Mouse (Mus musculus) 3134 (cell line): ENCODE measurements at regions not wholly inside any gene's neighbourhood (a gene's known extent, or its start where the extent isn't known, plus 50 kb on each side); places are given as distances from the start of the nearest gene placed in this dataset.

Source experiments
- DNase-seq: peaks from one replicate; pipeline ENCODE4 v3.0.0-alpha.2; 2011; ENCODE audit warnings: low spot score; ENCODE audit not compliant: insufficient read length; ENCODE audit errors: extremely low read depth

DNA sequence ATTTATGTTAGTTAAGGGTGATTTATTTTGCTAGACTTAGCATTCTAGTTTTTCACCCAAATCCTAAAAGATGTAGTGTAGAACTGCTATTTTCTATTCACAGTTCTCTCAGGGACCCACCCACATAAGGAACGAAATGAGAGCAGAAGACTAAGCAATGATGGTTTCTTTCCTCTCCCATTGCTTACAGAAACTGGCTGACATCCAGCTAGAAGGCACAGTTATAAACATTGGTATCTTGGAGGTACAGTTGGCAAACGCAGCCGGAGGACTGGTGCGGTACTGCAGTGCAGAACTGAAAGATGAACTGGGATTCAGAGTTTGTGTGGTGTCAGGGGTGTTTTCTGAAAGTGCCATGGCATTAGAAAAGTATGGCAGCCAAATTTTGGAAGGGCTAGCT is 132.1 kb upstream of the Lyplal1 start:
- DNase-seq: no peak

DNA sequence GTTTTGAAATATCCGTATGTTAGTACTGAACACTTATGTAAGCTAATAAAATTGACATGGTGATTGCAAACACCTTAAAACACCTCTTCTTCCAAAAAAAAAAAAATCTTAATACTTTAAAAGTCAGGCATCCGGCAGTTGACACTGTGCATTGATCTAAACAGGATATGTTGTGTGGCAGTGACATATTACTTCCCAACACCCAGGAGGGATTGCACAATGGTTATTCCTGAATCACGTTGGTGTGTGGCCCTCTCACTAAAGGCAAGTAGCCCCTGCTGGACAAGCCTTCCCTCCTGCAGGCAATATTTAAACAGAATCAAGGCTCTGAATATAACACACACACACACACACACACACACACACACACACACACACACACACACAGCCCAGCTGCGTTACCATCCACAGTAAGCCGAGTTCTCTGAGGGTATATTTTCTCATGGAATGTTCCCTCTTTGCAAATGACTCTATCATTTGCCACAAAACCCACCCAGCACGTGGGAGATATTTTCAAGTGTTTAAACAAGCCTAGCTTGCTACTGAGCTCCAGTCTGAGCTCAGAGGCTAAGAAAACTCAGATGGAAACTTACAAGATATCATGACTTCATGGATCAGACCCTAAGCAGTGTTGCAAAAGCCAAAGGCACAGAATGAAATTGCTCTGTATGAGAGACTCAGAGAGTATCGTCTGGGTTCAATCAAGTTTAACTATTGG is 128.8 kb upstream of the Lyplal1 start:
- DNase-seq: no peak

DNA sequence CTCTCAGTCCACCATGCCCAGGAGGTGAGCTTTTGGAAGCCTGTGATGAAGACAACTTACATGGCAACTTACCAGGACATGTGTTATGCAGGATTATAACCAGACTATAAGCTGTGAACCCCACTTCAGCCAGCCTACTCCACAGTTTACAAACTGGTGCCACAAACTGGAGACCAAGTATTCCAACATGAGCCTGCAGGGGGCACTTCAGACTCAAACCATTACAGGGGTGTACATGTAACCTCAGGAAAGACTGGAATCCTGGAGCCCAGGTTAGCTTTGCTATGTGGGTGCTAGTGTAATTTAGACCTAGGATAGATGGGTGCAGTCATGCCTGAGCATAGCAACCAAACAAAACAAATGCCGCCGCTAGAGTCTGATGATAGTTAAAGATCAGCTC is 124.0 kb upstream of the Lyplal1 start:
- DNase-seq: no peak

DNA sequence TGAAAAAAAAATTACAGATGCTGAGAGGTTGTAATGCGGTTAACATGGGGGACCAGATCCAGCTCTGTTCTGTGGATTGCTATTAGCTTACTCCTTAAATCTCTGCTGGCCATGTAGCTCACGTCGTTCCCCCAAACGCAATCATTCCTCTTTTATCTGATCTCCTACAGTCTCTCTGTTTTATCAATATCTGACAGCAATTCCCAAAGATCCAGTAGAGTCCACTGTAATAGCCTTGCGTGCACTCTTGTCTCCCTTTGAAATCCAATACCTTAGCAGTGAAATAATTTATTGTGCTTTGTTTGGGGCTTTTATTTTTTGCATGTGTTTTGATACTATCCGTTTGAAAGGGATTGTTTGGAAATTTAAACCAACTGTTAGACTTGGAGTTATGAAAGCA is 120.4 kb upstream of the Lyplal1 start:
- no peak for DNase-seq

DNA sequence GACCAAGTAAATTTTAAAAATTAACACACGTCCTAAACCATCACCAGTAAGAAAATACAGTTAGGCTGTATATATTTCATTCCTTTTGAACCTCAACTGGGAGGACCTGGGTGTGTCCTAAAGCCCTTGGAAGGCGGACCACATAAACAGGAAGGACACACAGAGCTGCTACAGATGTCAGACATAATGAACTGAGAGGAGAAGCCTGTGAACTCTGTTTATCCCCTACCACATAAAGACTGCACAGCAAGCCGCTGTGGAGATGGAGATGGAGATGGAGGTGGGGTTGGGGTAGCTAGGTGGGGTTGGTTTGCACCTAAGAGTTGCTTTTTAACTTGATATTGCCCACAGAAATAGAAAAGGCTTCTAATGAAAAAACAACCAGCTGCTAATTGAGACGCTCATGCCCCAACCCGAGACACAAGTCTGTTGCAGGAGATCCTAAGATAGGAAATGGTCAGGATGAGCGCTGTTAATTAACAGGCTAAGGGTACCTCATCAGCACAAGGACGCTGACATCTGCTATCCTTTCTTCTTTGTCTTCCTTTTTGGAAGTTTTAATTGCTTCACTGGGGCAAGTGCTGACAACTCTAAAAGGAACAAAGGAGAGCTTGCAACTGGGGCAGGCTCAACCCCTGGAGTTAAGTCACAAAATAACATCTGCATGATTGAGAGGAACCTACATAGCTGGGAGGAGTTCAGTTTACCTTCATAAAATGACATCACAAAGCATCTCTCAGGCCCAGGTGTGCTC is 119.3 kb upstream of the Lyplal1 start:
- no peak for DNase-seq

DNA sequence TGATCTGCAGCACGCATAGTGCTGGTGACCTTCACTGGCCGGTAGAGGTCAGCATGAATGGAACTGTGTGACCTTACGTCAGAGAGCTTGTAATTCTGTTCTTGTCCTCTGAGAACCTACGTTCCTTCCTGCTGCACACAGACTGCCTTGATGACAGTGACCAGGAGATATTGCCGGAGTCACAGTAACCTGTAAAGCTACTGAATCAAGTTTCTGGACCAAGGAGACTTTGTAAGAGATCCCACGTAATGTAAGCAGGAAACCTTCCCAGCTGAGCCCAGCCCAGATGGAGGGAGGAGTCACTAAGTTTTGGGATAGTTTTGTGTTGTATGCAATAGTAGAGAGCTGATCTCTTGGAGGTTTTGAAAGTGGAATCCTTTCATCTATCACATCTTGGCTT is 117.4 kb upstream of the Lyplal1 start:
- DNase-seq: no peak

DNA sequence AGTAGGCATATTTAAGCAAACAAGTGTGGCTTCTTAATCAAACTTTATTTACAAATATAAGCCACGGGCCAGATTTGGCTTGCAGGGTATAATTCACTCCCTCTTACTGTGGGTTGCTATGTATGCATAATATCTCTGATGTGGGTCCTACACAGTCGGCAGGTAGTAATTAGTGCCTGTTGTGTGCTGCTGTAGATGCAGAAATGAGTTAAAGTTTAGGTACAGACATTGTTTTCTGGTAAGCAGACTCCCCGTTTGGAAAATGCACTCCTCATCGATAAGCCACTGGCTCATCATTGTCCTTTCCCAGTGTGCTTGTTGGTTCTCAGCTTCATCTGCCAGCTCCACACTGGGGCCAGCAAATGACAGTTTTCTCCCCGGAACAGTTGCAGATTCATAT is 113.4 kb upstream of the Lyplal1 start:
- no peak for DNase-seq

DNA sequence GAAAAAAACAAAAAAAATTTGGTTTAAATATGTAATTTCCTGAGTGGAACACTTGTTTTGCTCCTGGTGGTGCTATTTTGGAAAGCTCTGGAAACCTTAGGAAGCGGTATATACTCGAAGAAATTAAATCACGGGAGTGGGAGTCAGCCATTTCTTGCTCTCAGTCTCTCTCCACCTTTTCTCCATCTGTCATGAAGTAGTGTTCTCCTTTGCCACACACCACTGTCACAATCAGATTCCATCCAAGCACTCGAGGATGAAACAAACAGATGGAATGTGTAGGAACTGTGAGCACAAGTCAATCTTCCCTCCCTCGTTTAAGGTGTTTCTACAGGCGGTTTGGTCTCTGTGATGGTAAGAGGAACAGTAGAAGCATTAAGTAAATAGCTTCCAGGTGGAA is 112.7 kb upstream of the Lyplal1 start:
- no peak for DNase-seq

DNA sequence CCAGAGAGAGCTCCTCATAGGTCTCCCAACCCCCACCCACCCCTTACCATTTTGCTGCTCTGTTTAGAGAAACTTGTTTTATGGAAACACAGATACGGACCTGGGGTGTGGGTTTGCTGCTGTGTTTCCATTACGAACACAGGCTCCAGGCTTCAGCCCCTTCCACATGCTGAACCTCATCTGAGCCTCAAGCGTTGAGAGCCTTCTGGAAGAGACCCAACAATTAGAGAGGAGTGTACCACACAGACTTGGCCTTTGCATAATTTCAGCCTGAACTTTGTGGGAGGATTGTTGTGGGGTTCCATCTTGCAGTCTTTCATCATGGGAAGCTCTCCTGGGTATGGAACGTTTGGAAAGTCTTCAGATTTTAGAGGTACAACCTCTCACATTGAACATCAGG is 111.3 kb upstream of the Lyplal1 start:
- no peak for DNase-seq

DNA sequence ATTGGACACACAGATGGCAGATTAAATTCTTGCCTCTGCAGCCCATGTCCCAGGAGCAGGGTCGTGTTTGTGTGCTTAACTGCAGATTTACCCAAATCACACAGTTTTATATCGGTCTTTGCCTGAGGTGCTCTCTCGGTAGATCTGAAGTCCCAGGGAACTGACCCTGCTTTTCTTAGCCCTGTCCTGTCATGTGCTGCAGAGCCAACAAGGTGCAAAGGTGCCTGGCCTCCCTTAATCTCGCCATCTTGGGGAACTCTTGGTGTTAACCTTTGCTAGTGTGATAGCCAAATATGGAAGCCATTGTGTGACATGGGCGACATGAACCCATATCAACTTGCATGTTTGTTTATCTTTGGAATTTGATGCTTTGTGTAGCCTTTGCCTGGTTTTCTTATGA is 107.1 kb upstream of the Lyplal1 start:
- DNase-seq: no peak

DNA sequence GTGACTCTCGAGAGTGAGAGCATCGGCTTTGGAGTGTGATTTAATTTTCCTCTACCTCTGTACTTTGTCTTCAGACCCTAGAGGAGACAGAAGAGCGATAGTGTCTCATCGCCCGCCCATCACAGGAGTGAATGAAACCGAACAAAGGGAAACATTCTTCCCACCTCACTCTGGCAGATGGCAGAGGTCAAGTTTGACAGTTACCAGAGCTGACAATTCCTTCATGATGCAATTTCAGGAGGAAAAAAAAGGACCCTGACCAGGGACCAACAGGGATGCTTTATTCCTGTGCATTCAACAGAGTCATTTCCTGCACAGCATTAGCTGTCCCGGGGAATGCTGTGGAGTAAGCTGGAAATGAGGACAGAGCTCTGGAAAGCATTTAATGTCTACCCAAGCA is 106.3 kb upstream of the Lyplal1 start:
- DNase-seq: no peak

DNA sequence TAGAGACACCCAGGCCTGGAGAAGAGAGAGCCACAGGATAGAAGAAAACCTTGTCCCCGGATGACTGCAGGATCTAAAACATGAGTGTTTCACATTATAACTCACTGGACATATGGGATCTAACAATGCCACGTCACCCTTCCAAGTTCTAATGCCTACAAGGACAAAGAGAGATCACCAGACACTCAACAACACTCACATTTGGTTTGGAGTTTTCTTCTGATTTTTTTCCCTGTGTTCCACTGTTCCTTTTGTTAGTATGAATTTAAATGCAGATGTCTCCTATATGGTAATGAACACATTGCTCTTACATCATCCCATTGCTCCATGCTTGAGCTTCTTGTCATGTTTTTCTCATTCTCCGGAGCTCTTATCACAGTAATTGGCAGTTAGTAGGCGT is 101.9 kb upstream of the Lyplal1 start:
- no peak for DNase-seq

DNA sequence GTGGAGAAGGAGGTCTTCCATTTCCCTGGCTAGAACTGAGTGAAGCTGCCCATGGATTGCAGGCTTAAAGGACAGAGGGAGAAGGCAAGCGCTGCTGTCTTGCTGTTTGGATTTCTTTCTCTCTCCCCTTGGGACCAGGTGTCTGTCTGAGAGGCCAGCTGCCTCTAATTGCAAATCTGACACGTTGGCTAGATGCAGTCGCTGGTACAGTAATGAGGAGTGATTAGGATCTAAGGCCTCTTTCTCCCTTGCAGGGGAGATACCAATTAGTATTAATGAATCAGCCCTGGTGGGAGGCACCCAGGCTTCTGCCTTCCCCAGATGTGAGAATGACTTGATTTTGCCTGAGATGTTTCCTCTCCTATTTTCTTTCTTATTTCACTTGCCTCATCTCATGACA is 100.1 kb upstream of the Lyplal1 start:
- DNase-seq: no peak

DNA sequence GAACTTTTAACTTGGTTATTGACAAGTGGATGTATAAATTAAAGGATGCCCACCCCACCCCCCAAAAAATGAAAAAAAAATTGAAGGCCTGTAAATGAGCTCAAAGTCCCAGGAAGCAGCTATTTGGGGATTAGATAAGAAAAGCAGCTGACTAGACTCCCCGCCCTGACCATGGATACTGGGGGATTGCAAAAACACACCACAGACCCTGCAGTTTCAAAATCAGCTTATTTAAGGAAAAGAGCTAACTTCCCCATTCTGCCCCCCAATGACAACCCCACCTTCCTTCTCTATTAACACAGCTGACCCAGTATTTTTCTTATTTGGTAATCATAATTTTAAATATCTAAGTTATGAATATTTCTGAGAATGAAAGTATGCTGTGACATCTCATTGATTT is 87.0 kb upstream of the Lyplal1 start:
- no peak for DNase-seq

DNA sequence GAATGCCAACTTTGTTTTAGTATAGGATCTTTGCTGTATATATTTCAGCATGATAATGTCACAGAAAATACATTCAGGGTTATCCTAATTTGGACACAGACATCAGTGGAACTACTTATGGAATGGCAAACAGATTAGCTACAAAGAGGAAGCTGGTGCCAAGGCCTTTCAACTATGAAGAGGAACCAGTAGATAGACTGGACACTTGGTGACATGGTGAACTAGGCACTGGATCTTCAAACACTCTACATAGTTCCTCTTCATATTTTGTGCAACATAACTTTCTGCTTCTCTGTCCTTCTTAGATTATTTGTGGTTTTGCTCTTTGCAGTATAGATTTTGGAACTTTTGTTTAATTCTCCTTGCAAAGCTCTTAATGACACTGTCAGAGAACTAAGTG is 85.4 kb upstream of the Lyplal1 start:
- no peak for DNase-seq

DNA sequence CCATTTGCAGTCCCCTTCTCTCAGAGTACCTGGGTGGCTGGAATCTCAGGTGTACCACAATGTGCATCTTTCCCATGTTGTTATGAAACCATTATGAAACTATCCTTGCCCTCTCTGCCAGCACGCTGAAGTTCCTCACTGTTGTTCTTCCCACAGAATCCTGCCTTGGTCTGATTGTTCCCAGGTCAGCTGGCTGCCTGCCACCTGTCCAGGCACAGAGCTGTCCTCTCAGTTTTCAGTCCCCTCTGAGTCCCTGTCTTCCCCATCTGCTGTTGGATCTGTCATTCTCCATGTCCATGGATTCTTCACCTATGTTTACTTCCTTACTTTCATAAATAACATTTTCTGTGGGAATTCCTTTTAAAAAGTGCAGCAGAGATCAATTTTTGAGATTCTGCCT is 81.3 kb upstream of the Lyplal1 start:
- no peak for DNase-seq

DNA sequence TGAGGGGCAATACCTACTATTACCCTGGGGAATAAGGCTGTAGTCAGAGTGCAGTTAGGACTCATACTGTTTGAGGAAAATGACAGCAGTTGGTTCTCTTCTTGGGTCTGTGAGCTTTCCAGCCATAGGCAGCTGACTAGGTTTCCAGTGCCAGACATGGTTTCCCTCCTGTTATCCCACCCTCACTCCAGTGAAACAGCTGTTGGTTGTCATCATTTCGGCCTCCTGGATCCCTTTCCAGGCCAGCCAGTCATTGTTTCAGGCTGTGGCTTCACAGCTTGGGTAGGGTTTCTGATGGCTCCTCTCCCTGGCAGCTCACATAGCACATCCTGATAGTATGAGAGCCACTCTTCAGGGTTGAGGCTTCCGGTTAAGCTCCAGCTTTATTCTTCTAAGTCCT is 79.9 kb upstream of the Lyplal1 start:
- no peak for DNase-seq

DNA sequence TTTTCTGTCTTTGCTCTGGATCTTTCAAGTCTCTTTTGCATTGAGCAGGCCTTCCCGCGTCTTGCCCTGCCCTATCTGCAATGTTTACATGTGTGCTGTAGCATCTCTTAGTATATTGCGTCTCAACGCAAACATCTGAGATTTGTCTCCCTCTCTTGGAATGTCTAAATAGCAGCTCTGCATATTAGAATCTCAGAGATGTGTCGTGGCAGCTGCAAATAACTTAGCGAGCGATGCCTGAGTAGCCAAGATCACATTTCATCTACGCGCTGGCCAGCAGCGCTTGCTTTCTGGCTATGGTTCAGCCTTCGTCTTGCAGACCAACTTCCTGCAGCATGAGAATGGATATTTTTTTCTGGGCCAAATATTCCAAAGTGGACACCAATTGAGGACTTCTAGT is 72.3 kb upstream of the Lyplal1 start:
- DNase-seq: no peak

DNA sequence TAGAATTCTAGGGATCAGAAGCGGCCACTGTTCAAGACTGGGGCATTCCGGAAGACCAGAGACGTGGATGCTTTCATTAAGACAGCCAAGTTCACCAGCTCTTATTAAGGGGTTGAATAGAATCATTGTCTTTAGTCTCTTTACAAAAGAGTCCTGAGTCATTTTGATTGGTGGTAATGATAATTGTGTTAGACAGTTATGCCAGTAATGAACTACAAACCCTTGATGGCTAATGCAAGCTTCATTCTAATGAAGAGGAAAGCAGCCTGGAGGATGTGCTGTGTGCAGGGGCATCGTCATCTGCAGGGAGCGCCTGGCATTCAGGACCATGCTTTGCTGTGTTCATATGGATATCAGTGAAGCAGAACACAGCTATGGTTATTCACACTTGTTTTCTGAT is 70.3 kb upstream of the Lyplal1 start:
- no peak for DNase-seq

DNA sequence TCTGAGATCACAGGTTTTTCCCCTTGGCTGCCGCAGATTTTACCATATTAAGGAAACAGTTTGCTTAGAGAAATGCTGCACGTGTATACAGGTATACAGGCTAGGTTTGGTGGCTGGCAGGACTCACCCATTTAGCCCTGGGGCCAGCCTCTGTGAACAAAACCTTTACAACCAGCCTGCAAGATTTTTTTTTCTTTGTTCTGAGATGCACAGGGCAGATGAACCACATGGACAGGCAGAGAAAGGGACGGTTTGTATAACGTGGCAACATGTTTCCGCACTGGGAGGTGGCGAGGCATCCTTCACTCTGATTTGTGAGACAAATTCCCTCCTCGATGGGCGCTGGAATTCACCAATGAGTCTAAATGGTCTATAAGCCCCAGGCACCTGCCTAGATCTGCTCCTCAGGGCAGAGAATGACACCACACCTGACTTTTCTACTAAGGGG is 66.1 kb upstream of the Lyplal1 start:
- no peak for DNase-seq

DNA sequence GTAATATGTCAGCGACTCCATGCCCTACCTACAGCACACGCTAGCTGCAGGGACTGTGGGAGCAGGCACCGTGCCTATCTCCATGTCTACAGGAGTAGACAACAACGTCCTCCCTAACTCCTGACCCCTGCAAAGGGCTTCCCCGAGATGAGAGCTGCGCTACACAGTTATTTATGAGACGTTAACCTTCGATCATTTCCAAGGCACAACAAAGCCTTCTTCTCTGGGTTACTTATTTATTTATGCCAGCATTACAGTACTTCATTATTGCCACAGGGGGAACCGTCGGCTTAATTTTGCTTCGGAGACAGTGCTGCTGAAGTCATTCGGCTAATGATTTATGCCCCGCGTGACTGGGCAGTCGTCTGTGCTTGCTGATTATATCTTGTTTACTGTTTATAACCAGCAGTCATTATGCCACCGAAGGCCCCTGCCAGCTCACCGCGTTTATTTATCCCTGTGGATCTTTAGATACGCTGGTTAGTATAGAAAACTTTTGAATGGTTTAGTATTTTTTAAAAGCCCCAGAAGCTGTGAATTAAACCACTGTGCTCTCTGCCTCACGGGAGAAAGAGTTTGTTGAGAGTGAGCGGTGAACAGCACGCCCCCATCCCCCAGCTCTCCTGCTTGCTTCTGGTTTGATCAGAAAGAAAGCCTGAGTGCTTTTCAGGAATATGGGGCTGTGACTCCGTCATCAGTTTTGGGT is 65.5 kb upstream of the Lyplal1 start:
- DNase-seq: no peak

DNA sequence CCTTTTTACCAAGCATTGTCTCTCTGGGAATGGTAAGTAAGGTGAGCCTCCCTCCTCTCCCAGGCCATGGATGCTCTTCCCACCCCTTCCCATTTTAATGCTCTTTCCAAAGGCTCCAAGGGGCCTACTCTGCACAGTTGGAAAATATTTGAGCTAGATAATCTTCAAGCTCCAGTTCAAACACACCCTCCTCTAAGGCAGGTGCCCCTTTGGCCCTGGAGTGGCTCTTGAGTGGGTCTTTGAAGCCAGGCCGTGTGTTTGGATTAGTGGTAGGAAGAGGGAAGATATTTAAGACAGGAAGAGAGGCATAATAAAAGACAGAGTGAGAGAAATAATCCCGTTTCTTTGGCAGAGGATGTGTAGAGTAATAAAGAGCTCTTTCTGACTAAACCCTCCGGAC is 59.9 kb upstream of the Lyplal1 start:
- DNase-seq: no peak
